Mouse (Mus musculus): Measurements from ENCODE around the gene Opn1sw. TPM values are rescaled to one million over a fixed set of nuclear protein-coding genes. Genes with fewer than 3 reads are reported as not detected.

The Opn1sw gene
- polyA plus RNA-seq, 1 experiment = not detected

GRCm38 (mm10) chr6:29431473-29431872, 43.2 kb upstream of the Opn1sw start:
- H3K9me3 ChIP-seq (ENCODE audit: control insufficient read depth, low read length) = peaks cover 3% of the 10 kb centered on the region; the same call in 1 of the 2 replicates
- TF ChIP-seq TAL1 (IDR thresholded peaks at IDR 0.05; ENCODE audit: low read length) (no peak), GATA1 (IDR thresholded peaks at IDR 0.05; ENCODE audit: low read length) (no peak)
- no peak overlapping the region for H3K4me3 ChIP-seq (replicated peaks)
- H3K4me1 ChIP-seq (ENCODE audit: control insufficient read depth) = no peaks in the 10 kb centered on the region; the same call in 1 of the 2 replicates
- H3K36me3 ChIP-seq (ENCODE audit: control insufficient read depth) = no peaks in the 10 kb centered on the region
- H3K27me3 ChIP-seq (ENCODE audit: control insufficient read depth) = peaks cover 61% of the 10 kb centered on the region

GRCm38 (mm10) chr6:29430681-29431420, 42.6 kb upstream of the Opn1sw start:
- Histone ChIP-seq H3K27me3 (ENCODE audit: control insufficient read depth) (peaks cover 56% of the 10 kb centered on the region), H3K4me3 (replicated peaks) (no peak overlapping the region), H3K9me3 (ENCODE audit: control insufficient read depth, low read length) (peaks cover 3% of the 10 kb centered on the region; the same call in 1 of the 2 replicates), H3K36me3 (ENCODE audit: control insufficient read depth) (no peaks in the 10 kb centered on the region), H3K4me1 (ENCODE audit: control insufficient read depth) (no peaks in the 10 kb centered on the region; the same call in 1 of the 2 replicates)
- TF ChIP-seq GATA1 (IDR thresholded peaks at IDR 0.05; ENCODE audit: low read length) (no peak), TAL1 (IDR thresholded peaks at IDR 0.05; ENCODE audit: low read length) (no peak)

- Histone ChIP-seq H3K4me1 (ENCODE audit: control insufficient read depth) (no peaks in the 10 kb centered on the region), H3K9me3 (ENCODE audit: control insufficient read depth, low read length) (no peaks in the 10 kb centered on the region), H3K4me3 (replicated peaks) (no peak overlapping the region), H3K27me3 (ENCODE audit: control insufficient read depth) (peaks cover 30% of the 10 kb centered on the region), H3K36me3 (ENCODE audit: control insufficient read depth) (no peaks in the 10 kb centered on the region)
- no peak for TF ChIP-seq GATA1 (IDR thresholded peaks at IDR 0.05; ENCODE audit: low read length)
- no peak for TF ChIP-seq TAL1 (IDR thresholded peaks at IDR 0.05; ENCODE audit: low read length)
Measured at GRCm38 (mm10) chr6:29428171-29428570, 39.9 kb upstream of the Opn1sw start.

- Histone ChIP-seq H3K9me3 (ENCODE audit: control insufficient read depth, low read length) (no peaks in the 10 kb centered on the region), H3K27me3 (ENCODE audit: control insufficient read depth) (peaks cover 11% of the 10 kb centered on the region), H3K36me3 (ENCODE audit: control insufficient read depth) (no peaks in the 10 kb centered on the region), H3K4me1 (ENCODE audit: control insufficient read depth) (no peaks in the 10 kb centered on the region), H3K4me3 (replicated peaks) (no peak overlapping the region)
- TF ChIP-seq TAL1 (IDR thresholded peaks at IDR 0.05; ENCODE audit: low read length) = no peak
- TF ChIP-seq GATA1 (IDR thresholded peaks at IDR 0.05; ENCODE audit: low read length) = no peak
Measured at GRCm38 (mm10) chr6:29426331-29426730, 38.1 kb upstream of the Opn1sw start.

GRCm38 (mm10) chr6:29425118-29425517, 36.9 kb upstream of the Opn1sw start:
- peaks cover 3% of the 10 kb centered on the region; the same call in 1 of the 2 replicates for H3K27me3 ChIP-seq (ENCODE audit: control insufficient read depth)
- no peaks in the 10 kb centered on the region for H3K9me3 ChIP-seq (ENCODE audit: control insufficient read depth, low read length)
- H3K36me3 ChIP-seq (ENCODE audit: control insufficient read depth) = no peaks in the 10 kb centered on the region
- H3K4me3 ChIP-seq (replicated peaks) = no peak overlapping the region
- TF ChIP-seq TAL1 (IDR thresholded peaks at IDR 0.05; ENCODE audit: low read length) (no peak), GATA1 (IDR thresholded peaks at IDR 0.05; ENCODE audit: low read length) (no peak)
- no peaks in the 10 kb centered on the region for H3K4me1 ChIP-seq (ENCODE audit: control insufficient read depth)

- TF ChIP-seq TAL1 (IDR thresholded peaks at IDR 0.05; ENCODE audit: low read length) = no peak
- no peak for TF ChIP-seq GATA1 (IDR thresholded peaks at IDR 0.05; ENCODE audit: low read length)
- Histone ChIP-seq H3K36me3 (ENCODE audit: control insufficient read depth) (no peaks in the 10 kb centered on the region), H3K27me3 (ENCODE audit: control insufficient read depth) (peaks cover 5% of the 10 kb centered on the region; the same call in 1 of the 2 replicates), H3K4me1 (ENCODE audit: control insufficient read depth) (no peaks in the 10 kb centered on the region), H3K4me3 (replicated peaks) (no peak overlapping the region), H3K9me3 (ENCODE audit: control insufficient read depth, low read length) (no peaks in the 10 kb centered on the region)
Measured at GRCm38 (mm10) chr6:29420596-29420995, 32.3 kb upstream of the Opn1sw start.

GRCm38 (mm10) chr6:29415446-29415845, 27.2 kb upstream of the Opn1sw start:
- TF ChIP-seq TAL1 (IDR thresholded peaks at IDR 0.05; ENCODE audit: low read length) = no peak
- TF ChIP-seq GATA1 (IDR thresholded peaks at IDR 0.05; ENCODE audit: low read length) = no peak

GRCm38 (mm10) chr6:29406412-29406811, 18.1 kb upstream of the Opn1sw start:
- H3K4me3 ChIP-seq (replicated peaks) = no peak overlapping the region
- peaks cover 24% of the 10 kb centered on the region for H3K27me3 ChIP-seq (ENCODE audit: control insufficient read depth)
- H3K36me3 ChIP-seq (ENCODE audit: control insufficient read depth) = no peaks in the 10 kb centered on the region
- TF ChIP-seq TAL1 (IDR thresholded peaks at IDR 0.05; ENCODE audit: low read length) (no peak), GATA1 (IDR thresholded peaks at IDR 0.05; ENCODE audit: low read length) (no peak)
- H3K9me3 ChIP-seq (ENCODE audit: control insufficient read depth, low read length) = no peaks in the 10 kb centered on the region
- H3K4me1 ChIP-seq (ENCODE audit: control insufficient read depth) = no peaks in the 10 kb centered on the region

More at GRCm38 (mm10) chr6:29415446-29415845, 27.2 kb upstream of the Opn1sw start:
- peaks cover 9% of the 10 kb centered on the region for H3K27me3 ChIP-seq (ENCODE audit: control insufficient read depth)
- no peaks in the 10 kb centered on the region for H3K36me3 ChIP-seq (ENCODE audit: control insufficient read depth)
- no peaks in the 10 kb centered on the region for H3K4me1 ChIP-seq (ENCODE audit: control insufficient read depth)
- no peak overlapping the region for H3K4me3 ChIP-seq (replicated peaks)
- no peaks in the 10 kb centered on the region for H3K9me3 ChIP-seq (ENCODE audit: control insufficient read depth, low read length)

- peaks cover 54% of the 10 kb centered on the region for H3K27me3 ChIP-seq (ENCODE audit: control insufficient read depth)
- TF ChIP-seq GATA1 (IDR thresholded peaks at IDR 0.05; ENCODE audit: low read length) (no peak), TAL1 (IDR thresholded peaks at IDR 0.05; ENCODE audit: low read length) (no peak)
- H3K36me3 ChIP-seq (ENCODE audit: control insufficient read depth) = no peaks in the 10 kb centered on the region
- H3K4me3 ChIP-seq (replicated peaks) = no peak overlapping the region
- H3K4me1 ChIP-seq (ENCODE audit: control insufficient read depth) = no peaks in the 10 kb centered on the region
- no peaks in the 10 kb centered on the region for H3K9me3 ChIP-seq (ENCODE audit: control insufficient read depth, low read length)
Measured at GRCm38 (mm10) chr6:29402693-29403342, 14.6 kb upstream of the Opn1sw start.
